Mouse (Mus musculus) thymus, adult 2 months (tissue): ENCODE results near the gene Usp2.

Source experiments
- CTCF ChIP-seq: fragments of 200-500 bp; IDR thresholded peaks from 2 replicates; pipeline ENCODE4 v1.5.1; 2012; ENCODE audit warnings: mild to moderate bottlenecking, control low read depth, low read length, moderate library complexity, borderline replicate concordance; ENCODE audit not compliant: control insufficient read depth, poor library complexity, insufficient read depth; ENCODE audit errors: extremely low read depth
- POLR2A ChIP-seq: fragments of 200-500 bp; IDR thresholded peaks from 2 replicates; pipeline ENCODE4 v1.6.1; 2012; ENCODE audit warnings: mild to moderate bottlenecking, low read length, control low read depth, moderate library complexity; ENCODE audit not compliant: control insufficient read depth, poor library complexity, insufficient read depth; ENCODE audit errors: extremely low read depth

- TF ChIP-seq CTCF (no peak), POLR2A (no peak)
These were observed 42.7 kb upstream of the Usp2 start for GRCm38 (mm10) chr9:44024096-44024495.
